Mouse (Mus musculus): ENCODE results near the gene Parp9.
"Not testable (repeated sequence)": the region's sequence is repeated elsewhere in the genome, so short reads cannot be mapped to it uniquely, and the experiment has no call there.

The Parp9 gene

DNA sequence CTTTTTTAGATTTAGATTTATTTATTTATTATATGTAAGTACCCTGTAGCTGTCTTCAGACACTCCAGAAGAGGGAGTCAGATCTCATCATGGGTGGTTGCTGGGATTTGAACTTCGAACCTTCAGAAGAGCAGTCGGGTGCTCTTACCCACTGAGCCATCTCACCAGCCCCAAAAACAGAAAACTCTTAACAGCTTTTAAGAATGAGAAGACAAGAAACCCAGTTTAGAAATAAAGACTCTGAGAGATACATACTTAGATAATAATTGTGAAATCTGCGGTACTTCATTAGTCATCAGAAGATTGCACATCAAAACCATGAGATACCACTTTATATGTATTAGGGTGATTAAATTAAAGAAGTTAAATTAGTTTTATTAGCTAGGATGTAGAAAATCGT lies 60.6 kb downstream of the Parp9 start:
- DNase-seq (ENCODE audit: low read depth): not testable (repeated sequence)

DNA sequence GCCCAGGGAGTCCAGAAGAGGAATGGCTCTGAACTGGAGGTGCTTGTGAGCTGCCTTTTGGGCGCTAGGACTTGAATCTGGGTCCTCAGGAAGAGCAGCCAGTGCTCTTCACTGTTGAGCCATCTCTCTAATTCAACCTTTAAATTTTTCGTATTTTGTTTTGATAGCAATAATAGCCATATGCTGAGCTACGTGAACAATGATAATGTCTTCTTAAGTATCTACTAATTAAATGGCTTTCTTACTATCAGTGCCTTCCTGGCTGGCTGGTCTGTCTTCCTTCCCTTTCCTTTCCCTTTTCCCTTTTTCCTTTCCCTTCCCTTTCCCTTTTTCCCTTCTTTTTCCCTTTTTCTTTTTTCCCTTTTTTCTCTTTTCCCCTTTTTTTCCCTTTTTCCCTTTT lies 70.1 kb downstream of the Parp9 start:
- no peak for DNase-seq (ENCODE audit: low read depth)

GRCm38 (mm10) chr16:36016335-36016734 lies 78.1 kb downstream of the Parp9 start:
- no peak for DNase-seq (ENCODE audit: low read depth)
